Mouse (Mus musculus) left cerebral cortex, postnatal 25 days (tissue): Measurements from ENCODE around the gene Hsd17b12. TPM values are rescaled to one million over a fixed set of nuclear protein-coding genes. Genes with fewer than 3 reads are reported as not detected.

Source experiments
- DNase-seq, 2 experiments: peaks; one replicate each; pipeline ENCODE4 v3.0.0; 2022; ENCODE audit warnings: low spot score in 2 of 2, mixed read lengths in 1 of 2
- intact Hi-C: fragments of 180-260 bp; cut with DNase I; formaldehyde crosslinking; loops from one replicate; pipeline ENCODE4 v1.15.1; 2025
- microRNA-seq, 2 experiments: library from miRNA; unstranded; fragments of <30 nt; microRNA quantifications; one replicate each; pipeline ENCODE4 v1.2.0; 2022
- total RNA-seq, 2 experiments: library from RNA; stranded (reverse); gene quantifications; 2 replicates each; pipeline ENCODE4 v1.2.3; 2021

Gene Hsd17b12
- total RNA-seq, 2 experiments from 2014 or later, result 73.5 to 79.9 TPM

- DNase-seq, result no peak
- intact Hi-C loops, result no loop called here
Measured at GRCm38 (mm10) chr2:94040391-94041125, 117.2 kb downstream of the Hsd17b12 start.

GRCm38 (mm10) chr2:94035428-94036331 is 122.1 kb downstream of the Hsd17b12 start:
- intact Hi-C loops, result loop anchor here (2.0 to 5.0 kb wide), 2 partner anchors 212 to 255 kb away; no protein-coding TSS in a partner anchor
- DNase-seq, result peak; percentile 82 to 92

- intact Hi-C loops, result no loop called here
Measured at GRCm38 (mm10) chr2:94030602-94031001, 127.2 kb downstream of the Hsd17b12 start.

GRCm38 (mm10) chr2:94024637-94025036 is 133.1 kb downstream of the Hsd17b12 start:
- intact Hi-C loops, result no loop called here
- DNase-seq, result no peak

More at GRCm38 (mm10) chr2:94030602-94031001, 127.2 kb downstream of the Hsd17b12 start:
- DNase-seq, result no peak

GRCm38 (mm10) chr2:94010335-94011291 is 147.2 kb downstream of the Hsd17b12 start, which contains the start of gene Alkbh3:
Gene Alkbh3, minus strand, starts transcription at chr2:94010807.
- DNase-seq, result peak; percentile 93 to 95
- intact Hi-C loops, result no loop called here

- DNase-seq, result peak; percentile 87 to 90
- intact Hi-C loops, result loop anchor here (1.0 kb wide), 1 partner anchor 131 kb away; no protein-coding TSS in a partner anchor
Measured at GRCm38 (mm10) chr2:94002331-94002730, 155.4 kb downstream of the Hsd17b12 start.

- intact Hi-C loops, result loop anchor here (1.0 kb wide), 1 partner anchor 131 kb away; no protein-coding TSS in a partner anchor
- DNase-seq, result no peak
Measured at GRCm38 (mm10) chr2:94001918-94002317, 155.8 kb downstream of the Hsd17b12 start.

- intact Hi-C loops, result no loop called here
- no peak for DNase-seq
Measured at GRCm38 (mm10) chr2:94001411-94001810, 156.4 kb downstream of the Hsd17b12 start.

GRCm38 (mm10) chr2:93996254-93996653 is 161.5 kb downstream of the Hsd17b12 start, which contains the start of gene Gm27027:
Gene Gm27027, minus strand, starts transcription at chr2:93996354.
- DNase-seq, result no peak

GRCm38 (mm10) chr2:93992810-93993209 is 165.0 kb downstream of the Hsd17b12 start:
- intact Hi-C loops, result no loop called here
- peak in 1 of 2 experiments; percentile 45 for DNase-seq

More at GRCm38 (mm10) chr2:93996254-93996653, 161.5 kb downstream of the Hsd17b12 start, which contains the start of gene Gm27027:
- intact Hi-C loops, result no loop called here

GRCm38 (mm10) chr2:93992259-93992658 is 165.5 kb downstream of the Hsd17b12 start:
- peak in 1 of 2 experiments; percentile 48 for DNase-seq
- intact Hi-C loops, result no loop called here

- intact Hi-C loops, result no loop called here
Measured at GRCm38 (mm10) chr2:93991336-93991735, 166.4 kb downstream of the Hsd17b12 start.

GRCm38 (mm10) chr2:93988440-93988839 is 169.3 kb downstream of the Hsd17b12 start:
- DNase-seq, result no peak
- intact Hi-C loops, result no loop called here

More at GRCm38 (mm10) chr2:93991336-93991735, 166.4 kb downstream of the Hsd17b12 start:
- no peak for DNase-seq

Small RNA genes lying within 50 kb of the gene (microRNA-seq; reads per million reads assigned to microRNA genes)
- gene Gm23630, result 0 reads per million in 2 experiments

Other genes starting within 250 kb of the Hsd17b12 start
- 10 to 100 TPM; 46.6 to 48.8 TPM for gene Gm13889, start 200.8 kb downstream of the Hsd17b12 start, total RNA-seq
- gene Gm27027, start 161.6 kb downstream of the Hsd17b12 start, total RNA-seq, result not detected
- 10 to 100 TPM; 19.4 to 25.7 TPM for gene Alkbh3, start 147.2 kb downstream of the Hsd17b12 start, total RNA-seq
- 10 to 100 TPM; 30.6 to 34.1 TPM for gene Ttc17, start 248.7 kb upstream of the Hsd17b12 start, total RNA-seq